Mouse (Mus musculus): ENCODE data around the gene Nxf3.
"Not testable (repeated sequence)": the region's sequence is repeated elsewhere in the genome, so short reads cannot be mapped to it uniquely, and the experiment has no call there.

DNA sequence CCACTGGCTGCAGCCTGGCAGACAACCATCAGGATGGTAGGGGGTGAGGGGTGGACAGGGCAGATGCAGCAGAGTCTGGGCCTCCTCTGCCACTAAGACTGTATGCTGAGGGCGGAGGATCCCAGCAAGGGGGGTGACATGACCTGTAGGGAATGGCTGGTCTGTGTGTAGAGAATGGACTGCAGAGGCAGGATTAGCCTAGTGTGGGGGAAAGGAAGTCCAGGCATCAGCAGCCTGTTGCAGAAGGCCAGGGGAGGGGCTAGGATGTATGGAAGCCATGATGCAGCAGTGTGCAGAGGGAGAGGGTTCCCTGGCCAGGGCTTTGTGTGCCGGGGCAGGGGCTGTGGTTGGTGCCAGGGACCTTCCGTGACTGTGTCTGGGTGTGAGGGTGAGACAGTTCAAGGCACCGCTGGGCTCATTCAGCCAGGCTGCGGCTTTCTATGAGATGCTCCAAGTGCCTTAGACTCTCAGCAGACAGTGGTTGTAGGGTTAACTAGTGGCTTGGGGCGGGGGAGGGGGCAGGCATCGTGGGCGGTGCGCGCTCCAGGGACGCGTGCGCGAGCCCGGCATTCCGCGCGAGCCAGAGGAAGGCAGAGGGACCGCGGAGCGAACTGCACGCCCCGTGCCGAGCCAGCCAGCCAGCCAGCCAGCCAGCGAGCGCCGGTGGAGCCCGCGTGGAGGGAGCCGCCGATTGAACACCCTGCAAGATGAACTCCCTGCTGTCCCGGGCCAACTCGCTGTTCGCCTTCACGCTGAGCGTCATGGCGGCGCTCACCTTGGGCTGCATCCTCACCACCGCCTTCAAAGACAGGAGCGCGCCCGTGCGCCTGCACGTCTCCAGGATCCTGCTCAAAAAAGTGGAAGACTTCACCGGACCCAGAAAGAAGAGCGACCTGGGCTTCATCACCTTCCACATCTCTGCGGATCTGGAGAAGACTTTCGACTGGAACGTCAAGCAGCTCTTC lies 52.0 kb downstream of the Nxf3 start, which contains the start of gene Arxes1:
- not testable (repeated sequence) for TF ChIP-seq CTCF (IDR thresholded peaks at IDR 0.05; ENCODE audit: borderline replicate concordance, extremely low read depth, insufficient read depth, insufficient read length); POLR2A (IDR thresholded peaks at IDR 0.05; ENCODE audit: borderline replicate concordance, extremely low read depth, insufficient read depth, insufficient read length, poor library complexity, severe bottlenecking)
